Mouse (Mus musculus): ENCODE results near the gene Rbm5.

The Rbm5 gene

DNA sequence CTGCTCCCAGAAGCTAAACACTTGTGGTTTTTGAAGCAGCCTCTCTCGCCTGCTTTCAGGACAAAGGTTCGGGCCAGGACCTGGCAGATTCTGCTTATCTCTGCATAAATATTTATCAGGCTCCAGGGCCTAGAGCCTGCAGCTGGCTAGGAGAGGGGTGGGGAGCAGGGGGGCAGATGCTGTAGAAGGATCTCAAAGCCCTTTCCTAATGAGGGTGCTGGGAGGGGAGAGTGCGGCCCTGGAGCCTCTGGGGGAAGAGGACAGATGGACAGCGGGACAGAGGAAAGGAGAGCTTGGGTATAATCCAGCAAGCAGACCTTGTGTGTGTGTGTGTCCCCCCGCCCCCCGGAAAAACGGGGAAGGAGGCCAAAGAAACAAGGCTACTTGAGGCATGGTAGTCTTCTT lies 36.2 kb downstream of the Rbm5 start:
- no peak for DNase-seq (ENCODE audit: low spot score in 2 of 2)

DNA sequence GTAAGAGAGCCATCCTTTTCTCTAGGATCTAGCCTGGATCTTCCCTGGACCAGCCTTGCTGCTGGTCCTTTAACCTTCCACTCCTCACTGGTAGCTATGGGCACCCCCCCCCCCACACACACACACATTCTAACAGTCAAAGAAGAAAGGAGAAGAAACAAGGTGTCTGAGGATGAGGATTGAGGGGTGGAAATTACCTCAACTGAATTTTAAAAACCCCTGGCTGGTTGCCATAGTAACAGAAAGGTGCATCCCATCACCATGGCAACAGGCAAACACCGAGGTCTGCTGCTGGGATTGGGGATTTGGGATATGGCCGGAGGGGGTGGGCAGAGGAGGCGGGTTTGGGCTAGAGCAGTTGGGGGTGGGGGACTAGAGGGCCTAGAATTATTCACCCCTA lies 41.1 kb downstream of the Rbm5 start:
- DNase-seq (ENCODE audit: low spot score in 2 of 2) = no peak

DNA sequence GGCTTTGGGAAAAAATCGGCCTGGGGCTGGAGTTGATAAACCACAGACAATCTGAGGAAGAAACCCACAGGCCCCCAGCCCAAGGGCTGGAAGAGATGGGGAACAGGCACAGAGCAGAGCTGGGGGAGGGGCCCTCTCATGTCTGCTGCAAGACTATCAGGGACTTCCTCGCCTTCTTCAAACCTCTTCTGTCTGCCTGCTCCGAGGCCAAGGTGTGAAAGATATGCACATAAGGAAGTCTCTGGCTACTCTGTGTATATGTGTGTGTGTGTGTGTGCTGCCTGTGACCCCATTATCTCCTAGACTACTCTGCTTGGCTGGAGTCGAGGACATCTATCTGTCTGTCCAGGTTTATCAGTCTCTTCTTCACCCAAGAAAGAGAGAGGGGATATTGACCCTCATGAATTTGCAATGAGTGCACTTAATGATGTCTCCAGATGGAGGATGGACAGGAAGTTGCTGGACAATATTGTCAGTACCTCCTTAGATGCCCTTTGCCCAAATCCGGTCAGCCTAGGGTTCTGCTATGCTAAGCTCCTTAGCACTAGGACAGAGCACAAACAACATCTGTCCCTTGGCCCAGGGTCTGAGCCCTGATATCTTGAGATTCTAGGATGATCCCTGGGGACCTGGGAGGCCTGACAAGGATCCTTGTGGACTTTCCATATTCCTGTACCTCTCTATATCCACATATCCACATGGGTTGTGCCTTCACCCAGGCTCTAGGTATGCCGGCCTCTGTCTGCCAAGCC lies 41.7 kb downstream of the Rbm5 start:
- DNase-seq (ENCODE audit: low spot score in 2 of 2) = no peak

DNA sequence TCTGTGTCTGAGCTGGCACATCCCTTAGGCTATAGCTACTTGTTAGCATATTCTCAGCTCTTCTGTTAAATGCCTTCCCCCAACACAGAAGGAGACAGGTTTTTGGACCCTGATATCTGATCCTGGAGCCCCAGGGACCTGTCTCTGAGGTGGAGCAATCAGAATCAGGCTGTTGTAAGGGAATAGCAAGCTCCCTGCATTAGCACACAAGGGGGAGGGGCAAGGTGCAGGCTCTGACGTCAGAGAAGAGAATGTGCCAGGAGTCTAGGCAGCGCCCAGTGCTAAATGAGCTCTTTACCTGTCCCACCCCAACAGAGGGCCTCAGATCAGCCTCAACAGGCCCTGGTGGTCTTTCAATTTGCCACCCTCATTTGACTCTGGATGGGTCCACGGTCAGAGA lies 43.8 kb downstream of the Rbm5 start:
- no peak for DNase-seq (ENCODE audit: low spot score in 2 of 2)

DNA sequence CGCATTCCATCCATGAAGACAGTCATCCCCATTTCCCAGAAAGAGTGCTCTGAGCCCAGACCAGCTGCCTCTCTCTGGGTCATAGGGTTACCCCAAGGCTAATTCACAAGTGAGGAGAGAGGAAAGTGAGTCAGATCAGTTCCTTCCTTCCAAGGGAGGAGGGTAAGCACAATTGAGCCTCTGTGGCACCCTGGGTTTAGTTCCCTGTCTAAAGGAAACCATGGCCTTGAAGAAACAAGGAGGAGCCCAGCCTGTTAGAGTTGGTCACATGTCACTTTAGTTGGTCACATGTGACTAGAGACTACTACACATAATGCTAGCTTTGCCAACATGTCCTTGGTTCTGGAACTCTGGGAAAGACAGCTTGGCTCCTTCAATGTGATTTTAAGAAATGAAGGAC lies 46.0 kb downstream of the Rbm5 start:
- no peak for DNase-seq (ENCODE audit: low spot score in 2 of 2)

DNA sequence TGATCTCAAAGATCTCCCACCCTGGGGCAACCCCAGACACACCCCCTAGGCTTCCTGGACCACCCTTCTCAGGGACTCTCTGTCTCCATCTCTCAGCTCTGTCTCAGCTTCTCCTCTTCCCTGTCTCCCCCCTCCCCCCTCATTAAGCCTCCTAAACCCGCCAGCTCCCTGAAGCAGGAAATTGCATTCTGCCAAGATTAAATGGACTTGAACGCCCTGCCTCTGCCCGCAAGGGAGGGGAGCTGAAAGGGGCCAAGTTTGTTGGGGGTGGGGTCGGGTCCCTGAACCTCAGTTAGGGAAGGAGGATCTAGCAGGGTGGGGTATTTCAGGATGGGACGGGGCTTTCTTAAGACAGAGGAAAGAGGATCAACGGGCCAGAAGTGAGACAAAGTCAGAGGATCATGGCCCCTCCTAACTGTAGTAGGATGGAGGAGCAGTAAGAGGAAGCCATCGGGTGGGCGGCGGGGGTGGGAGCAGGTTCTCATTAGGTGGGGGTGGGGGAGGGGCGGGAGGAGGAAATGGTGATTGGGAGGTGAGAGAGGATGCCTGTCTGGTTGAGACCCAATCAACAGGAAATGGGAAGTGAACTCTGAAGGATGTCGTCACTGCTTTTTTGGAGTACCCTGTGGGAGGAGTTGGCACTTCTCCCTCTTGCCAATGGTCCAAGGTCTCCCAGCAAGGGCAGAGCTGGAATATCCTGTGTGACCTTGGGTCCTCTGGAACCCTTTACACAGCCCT lies 46.8 kb downstream of the Rbm5 start:
- DNase-seq (ENCODE audit: low spot score in 2 of 2) = no peak

DNA sequence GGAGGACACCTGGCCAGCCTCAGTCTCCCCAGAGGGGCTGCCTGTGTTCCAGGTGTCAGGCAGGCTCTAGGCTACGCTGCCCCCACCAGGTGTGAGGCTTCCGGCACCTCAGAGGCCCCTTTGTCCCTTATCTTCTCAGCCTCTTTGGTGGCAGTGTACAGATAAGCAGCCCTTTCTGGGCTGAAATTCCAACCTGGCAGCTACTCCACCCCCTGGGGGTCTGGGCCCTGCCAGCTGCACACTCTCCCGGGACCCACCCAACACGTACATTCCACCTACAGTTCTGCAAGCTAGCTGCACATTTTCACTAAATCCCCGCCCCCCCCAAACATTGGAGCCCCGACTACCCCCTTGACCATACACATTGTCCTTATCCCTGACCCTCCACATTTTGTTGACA lies 47.5 kb downstream of the Rbm5 start:
- no peak for DNase-seq (ENCODE audit: low spot score in 2 of 2)

DNA sequence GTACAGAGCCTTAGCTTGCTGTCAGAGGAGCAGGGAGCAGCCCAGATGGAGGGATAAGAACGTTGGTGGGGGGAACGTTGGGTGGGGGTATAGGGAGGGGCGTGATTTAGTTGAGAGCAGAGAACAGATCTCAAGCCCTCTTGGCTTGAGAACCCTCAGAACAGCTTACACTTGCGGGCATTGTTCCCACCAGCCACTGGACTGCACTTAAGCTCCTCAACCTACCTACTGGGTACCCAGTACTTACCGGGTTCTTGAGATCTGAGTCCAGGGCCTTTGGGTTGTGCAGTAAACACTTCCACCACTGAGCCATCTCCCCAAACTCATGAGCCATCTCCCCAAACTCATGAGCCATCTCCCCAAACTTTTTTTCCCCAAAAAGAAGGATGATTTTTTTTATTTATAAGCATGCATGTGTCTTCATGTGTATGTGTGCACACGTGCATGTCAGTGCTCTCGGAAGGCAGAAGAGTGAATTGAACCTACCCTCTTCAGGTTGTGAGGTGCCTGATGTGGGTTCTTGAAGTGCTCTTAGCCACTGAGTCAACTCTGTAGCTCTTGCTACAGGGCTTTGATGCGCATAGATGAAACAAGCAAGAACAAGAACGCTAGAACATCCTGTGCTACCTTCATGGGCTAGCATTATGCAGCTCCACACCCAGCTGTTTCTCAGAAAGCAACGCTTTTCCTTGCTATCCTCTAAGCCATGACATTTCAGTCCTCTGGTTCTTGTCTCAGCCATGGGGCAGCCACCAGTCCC lies 51.8 kb downstream of the Rbm5 start:
- no peak for DNase-seq (ENCODE audit: low spot score in 2 of 2)

DNA sequence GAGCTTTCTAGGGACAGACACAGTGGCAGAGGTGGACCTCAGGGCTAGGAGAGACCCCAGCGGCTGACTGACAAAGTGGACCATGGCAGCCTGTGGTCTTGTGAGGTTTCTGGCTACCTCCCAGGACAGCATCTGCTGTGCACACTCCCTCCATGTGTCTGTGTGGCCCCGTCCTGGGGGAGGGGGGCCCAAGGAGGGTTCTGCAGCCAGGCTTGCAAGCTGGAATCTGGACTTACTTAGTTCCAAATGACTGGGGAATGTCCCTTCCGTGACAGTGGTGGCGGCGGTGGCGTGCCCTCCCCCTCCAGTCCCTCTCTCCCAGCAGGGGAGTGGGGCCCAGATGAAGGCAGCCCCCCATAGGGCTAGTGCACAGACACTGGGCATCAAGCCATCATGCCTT lies 53.8 kb downstream of the Rbm5 start:
- no peak for DNase-seq (ENCODE audit: low spot score in 2 of 2)

DNA sequence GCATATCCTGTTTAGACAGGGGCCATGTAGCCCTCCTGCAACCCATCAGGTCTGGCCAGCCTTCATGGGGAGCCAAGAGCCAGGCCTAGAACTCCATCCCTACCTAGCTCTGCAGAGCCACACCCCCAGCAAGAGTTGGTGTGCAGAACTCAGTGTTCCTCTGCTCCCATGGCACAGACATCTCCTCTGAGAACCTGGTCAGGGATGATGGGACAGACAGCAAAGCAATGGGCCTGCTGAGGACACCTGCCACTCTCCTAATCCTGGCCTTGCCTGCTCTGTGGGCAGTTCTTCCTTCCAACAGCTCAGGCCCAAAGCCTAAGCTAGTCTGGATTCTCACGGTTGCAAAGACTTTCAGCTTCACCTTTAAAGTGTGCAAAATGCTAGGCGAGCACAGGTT lies 55.2 kb downstream of the Rbm5 start:
- no peak for DNase-seq (ENCODE audit: low spot score in 2 of 2)

DNA sequence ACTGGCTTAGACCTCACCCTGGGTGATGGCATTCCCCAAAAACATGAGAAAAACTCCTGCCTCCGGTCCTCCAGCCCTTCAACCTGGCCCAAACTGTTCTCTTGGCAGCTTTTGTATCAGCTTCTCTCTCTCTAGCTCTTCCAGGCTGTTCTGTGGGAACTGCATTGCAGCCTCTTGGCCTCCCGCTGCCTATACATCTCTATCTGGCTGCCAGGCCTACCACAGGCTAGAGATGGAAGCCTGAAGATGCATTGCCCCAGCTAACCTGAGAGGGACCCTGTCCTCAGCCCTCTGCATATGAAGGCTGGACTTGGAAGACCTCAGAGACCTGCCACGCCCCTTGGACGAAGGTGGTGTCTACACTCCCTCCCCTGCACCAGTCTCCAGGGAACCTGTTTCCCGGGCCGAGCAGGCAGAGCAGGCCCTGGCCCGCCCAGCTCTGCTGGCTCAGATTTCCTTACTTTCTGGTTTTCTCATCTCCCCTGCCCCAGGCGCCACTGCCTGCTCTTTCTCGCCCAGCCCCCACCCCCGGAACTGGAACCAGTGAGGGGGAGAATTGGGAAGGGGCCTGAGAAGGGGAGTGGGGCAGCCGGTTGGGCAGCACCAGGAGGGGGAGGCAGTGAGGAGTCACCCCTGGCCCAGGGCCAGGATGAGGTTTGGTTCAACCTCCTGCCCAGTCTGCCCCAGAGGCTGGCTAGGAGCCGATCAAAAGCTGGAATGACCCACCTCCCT lies 56.4 kb downstream of the Rbm5 start:
- DNase-seq (ENCODE audit: low spot score in 2 of 2) = no peak

DNA sequence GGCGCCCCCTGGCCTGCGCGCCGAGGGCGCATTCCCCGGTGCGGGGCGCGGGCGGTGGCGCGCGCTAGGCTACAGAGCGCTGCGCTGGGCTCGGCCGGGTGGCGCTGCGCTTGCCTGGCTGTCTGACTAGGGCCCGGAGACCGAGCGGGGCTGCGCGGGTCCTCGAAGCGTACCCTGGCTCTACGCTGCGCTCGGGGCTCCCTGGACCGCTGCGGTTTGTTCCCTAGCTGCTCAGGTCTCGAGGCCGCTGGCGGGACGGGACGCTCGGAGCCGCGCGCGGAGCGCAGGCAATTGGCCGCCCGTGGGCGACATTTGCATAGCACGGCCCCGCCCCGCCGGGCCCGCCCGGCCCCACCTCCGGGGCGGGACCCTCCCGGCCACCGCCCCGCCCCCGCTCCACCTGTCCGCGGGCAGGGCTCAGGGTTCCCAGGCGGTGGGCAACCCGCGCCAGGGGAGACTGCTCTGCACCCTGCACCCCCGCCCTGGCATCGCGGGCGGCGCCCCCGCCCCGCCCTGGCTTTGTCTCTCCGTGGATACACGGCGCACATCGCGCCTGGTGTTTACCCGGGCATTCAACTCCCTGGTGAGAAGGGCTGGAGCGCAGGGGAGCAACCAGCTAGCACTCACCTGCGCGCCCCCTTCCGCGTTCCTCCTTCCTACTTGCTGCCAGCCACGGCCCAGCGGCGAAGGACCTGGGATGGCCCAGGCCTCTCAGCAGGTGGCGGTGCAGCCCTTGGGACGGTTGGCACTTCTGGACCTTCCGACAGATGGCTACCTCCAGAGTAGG lies 60.9 kb downstream of the Rbm5 start, which contains the start of gene Sema3f:
Gene Sema3f (minus strand): TSS at position 779 of the 787 bp plus-strand sequence.
- peak; percentile 49 to 74 for DNase-seq (ENCODE audit: low spot score in 2 of 2)

DNA sequence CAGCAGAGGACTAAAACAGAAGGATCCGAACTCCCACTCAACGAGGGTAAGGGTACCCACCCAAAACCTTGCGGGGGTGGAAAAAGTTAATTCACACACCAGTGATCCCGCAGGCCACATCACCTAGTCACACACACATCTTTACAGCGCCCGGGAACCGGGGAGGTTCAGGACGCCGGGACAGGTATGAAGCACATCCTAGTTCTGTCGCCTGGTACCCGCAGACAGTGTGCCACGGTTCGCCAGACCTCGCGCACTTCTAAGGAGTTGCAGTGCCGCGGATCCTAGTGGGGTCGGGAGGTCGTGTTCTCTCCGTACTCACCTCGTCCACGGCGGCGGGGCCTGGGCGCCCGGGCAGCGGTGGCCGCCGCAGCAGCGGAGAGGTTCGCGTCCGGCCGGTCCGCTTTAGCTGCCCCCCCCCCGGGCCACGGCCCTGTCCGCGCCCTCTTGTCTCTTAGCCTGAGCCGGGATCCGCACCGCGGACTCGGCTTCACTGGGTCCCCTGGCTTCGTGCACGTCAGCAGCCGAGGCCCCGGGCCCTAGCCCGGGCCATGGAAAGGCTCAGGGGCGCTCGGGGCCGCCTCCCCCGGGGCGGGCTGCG lies 61.6 kb downstream of the Rbm5 start:
- no peak for DNase-seq (ENCODE audit: low spot score in 2 of 2)

DNA sequence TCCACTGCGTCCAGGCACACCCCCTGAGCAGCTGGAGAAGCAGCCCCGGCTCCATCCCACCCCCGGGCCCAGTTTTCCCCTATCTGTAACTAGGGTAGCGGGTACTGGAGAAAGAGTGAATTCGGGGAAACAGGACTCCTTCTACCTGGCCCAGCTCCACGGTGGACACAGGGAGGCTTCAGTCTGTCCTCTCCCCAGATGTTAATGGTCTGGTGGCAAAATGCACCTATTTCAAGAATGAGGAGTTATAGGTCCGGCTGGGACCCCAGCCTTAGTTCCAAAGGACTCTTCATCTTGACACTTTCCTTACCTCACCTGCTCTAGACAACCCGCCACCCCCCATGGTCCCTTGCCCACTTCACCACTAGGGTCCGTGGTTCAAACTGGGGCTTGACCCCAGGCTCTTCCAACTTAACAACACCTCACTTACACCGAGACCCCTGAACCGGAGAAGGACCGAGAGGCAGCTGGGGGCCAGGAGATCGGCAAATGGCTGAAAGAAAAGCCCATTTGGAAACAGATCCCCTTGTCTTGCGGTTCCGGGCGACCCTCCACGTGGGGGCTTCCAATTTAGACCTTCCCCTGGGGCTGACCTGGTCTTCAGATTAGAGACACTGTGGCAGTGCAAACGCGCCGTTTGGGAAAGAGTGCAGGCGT lies 62.2 kb downstream of the Rbm5 start:
- DNase-seq (ENCODE audit: low spot score in 2 of 2) = no peak

DNA sequence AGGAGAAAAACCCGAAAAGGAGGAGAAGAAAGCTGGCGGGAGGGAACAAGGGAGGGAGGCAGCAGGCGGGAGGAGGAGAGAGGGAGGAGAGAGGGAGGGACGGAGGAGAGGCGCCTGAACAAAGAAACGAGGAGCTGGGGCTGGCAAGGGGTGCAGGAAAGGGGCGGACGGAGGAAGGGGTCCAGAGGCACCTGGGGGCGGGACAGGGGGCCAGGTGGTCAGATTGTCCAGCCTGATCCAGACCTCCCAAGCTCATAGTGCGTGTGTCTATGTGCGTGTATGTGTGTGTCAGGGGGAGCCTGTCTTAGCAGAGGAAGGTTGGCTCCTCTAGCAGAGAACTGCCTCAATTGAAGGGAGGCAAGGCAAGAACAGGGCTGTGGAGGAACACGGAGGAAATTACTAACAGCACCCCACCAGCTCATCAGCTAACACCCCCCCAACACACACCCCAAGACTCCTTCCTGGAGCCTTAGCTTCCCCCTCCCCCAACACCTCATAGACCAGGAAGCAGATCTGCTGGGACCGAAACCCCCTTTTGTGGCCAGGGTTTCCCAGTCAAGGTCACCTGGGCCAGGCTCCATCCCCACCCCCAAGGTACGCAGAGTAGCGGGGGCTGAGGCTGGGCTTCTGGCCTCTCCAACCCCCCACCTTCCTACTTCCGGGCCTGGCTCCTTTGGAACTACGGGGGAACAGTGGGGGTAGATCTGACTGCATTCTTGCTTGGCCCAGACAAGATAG lies 62.9 kb downstream of the Rbm5 start:
- no peak for DNase-seq (ENCODE audit: low spot score in 2 of 2)

DNA sequence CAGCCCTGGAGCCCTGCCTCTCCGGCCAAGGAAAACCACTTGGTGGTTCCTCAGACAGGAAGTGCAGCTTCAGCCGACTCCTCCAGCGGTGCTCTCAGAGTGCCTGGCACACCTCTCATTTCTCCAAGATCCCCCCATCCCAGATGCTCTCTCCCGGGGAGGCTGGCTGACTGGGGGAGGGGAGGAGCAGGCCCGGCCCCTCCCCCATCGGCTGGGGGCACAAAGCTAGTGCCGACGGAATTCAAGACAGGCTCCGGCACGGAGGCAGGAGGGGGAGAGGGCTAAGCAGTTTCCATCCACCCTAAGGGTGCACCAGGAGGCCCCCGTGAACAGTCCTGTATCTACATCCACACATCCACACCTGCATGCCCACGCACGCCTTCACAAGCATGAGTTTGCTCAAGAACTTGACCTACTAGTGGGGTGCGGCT lies 64.0 kb downstream of the Rbm5 start:
- no peak for DNase-seq (ENCODE audit: low spot score in 2 of 2)

DNA sequence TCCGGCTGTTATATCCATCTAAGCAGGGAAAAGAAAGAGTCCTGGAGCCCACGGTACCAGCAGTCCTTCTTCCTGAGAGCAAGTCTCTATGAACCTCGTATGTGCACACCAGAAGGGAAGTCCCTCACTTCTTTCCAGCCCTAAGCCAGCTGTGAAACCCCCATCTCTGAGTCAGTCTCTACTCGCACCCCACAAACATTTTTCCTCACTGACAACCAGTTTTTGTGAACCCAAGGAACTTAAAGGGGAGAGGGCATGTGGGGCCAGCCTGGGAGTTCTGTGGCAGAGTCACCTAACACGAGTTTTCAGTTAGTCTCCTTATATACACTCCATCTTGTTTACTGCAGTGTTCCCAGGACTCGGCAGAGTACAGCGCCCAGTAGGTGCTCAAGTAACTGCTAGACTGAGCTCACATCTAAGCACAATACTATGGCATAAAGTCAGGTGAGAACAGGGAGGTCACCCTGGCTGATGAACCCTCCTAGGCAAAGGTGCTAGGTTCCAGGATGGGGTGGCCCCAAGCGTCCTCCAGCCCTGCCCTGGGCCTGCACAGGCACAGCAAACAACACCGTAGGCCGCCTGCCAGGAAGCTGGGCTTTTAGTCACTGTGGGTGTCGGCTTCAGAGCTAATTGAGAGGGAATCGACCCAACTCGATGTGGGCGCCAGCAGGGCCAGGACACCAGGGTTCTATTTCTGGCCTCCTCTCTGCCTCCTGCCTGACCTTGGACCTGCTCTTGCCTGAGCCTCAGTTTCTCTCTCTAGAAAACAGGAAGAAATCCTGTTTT lies 67.3 kb downstream of the Rbm5 start:
- DNase-seq (ENCODE audit: low spot score in 2 of 2) = no peak

DNA sequence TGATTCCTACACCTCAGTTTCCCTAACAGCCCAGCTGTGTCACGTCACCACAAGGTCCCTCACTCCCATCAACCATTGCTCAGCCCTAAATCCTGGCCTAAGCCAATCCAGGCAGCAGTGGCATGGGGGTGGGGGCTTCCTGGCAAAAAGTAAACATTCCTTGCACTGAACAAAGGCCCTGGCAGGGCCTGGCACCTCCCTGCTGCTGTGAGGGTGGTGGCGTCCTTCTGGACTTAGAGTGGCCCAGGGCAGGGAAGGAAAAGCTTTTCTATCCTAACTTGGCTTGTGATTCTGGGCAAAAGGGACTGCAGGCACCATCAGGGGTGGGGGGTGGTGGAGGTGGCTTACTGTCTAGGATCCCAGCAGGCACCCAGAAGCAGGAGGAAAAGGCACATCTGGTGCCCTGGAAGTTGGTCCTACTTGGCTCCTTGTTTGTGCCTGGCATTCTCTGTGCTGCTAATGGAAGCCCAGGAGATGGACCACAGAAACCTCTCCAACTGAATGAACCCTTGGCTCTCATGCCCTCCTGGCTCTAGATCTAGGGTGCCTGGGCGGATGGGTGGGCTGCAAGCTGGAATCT lies 68.1 kb downstream of the Rbm5 start:
- DNase-seq (ENCODE audit: low spot score in 2 of 2) = no peak
